Mouse (Mus musculus): Measurements from ENCODE around the gene Fsd1.

Gene Fsd1

DNA sequence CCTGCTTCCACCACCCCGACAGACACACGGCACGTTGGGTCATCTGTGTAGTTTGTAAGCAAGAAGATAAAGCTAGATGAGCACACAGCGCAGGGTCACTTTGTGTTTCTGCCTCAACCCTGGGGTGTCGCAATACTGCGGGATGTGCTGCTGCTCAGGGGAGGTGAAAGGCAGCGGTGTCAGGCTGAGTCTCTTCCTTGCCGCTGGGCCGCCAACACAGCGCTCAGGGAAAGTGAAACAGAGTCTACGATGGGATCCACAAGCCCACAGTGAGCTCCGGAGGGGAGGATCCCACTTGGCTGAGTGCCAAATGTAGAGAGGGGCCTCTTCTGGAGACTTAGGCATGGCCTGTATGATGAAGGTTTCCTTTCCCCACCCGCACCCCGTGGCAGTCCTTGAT, 23.1 kb upstream of the Fsd1 start:
- peak in 1 of 2 experiments; percentile 10 for DNase-seq

DNA sequence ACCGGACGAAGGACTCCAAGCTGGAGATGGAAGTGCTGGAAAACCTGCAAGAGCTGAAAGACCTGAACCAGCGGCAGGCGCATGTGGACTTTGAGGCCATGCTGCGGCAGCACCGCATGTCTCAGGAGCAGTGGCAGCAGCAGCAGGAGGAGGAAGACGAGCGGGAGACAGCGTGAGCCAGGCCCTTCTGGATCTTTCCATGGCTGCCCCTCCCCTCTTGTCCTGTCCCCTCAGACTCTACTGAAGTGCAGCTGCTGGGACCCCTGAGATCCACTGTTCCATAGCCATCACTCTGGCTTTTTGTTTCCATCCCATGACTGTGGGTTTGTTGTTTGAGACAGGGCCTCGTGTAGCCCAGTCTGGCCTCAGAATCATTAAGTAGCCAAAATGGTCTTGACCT, 21.8 kb upstream of the Fsd1 start:
- no peak for DNase-seq

DNA sequence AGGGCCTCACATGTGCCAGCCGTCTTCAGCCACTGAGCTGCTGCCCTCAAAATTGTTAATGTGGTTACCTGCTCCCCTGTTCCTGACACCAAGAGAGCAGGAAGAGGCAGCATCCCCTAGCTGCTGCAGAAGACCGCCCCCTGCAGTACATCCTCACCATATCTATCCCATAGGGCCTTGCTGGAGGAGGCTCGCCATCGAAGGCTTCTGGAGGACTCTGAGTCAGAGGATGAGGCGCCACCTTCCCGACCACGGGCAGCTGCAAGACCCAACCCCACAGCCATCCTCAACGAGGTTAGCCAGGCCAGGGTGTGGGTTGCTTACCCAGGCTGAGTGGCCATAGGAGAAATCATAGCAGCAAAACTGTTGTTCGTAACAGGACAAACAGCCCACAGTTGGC, 21.3 kb upstream of the Fsd1 start:
- DNase-seq = no peak

GRCm38 (mm10) chr17:55967186-55967585, 19.1 kb upstream of the Fsd1 start:
- DNase-seq = no peak

DNA sequence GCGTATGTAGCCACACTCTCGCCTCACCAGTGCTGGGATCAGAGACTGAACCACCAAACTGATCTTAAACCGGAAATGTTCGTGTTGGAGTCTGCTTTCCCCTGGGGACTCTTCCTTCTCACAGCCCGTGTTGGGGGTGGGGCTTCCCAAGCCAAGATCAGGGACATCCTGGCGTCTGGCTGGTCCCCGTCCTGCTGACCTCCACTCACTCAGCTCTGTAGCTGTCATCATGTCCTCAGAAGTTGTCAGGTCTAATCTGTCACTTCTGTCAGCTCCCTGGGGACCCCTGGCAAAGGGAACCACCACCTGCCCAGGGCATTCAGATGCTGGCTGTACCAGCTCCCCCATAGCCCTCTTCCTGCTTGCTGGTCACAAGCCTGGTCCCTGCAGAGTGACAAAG, 18.1 kb upstream of the Fsd1 start:
- DNase-seq = no peak

DNA sequence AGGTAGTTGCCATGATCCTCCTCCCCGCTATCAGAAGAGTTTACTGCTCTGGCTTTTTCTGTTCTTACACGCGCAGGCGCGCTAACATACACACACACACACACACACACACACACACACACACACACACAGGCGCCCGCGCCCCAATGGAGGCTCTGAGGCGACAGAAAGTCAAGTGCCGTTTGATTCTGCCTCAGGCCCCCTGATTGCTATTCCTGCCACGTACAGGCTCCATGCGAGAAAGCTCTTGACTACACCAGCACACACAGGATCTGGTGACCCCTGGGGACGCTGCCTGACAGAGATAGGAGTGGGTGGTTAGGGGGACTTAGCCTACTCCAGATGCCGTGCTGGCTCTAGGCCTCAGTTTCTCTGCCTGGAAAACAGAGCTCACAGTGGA, 16.7 kb upstream of the Fsd1 start:
- peak in 1 of 2 experiments; percentile 40 for DNase-seq

DNA sequence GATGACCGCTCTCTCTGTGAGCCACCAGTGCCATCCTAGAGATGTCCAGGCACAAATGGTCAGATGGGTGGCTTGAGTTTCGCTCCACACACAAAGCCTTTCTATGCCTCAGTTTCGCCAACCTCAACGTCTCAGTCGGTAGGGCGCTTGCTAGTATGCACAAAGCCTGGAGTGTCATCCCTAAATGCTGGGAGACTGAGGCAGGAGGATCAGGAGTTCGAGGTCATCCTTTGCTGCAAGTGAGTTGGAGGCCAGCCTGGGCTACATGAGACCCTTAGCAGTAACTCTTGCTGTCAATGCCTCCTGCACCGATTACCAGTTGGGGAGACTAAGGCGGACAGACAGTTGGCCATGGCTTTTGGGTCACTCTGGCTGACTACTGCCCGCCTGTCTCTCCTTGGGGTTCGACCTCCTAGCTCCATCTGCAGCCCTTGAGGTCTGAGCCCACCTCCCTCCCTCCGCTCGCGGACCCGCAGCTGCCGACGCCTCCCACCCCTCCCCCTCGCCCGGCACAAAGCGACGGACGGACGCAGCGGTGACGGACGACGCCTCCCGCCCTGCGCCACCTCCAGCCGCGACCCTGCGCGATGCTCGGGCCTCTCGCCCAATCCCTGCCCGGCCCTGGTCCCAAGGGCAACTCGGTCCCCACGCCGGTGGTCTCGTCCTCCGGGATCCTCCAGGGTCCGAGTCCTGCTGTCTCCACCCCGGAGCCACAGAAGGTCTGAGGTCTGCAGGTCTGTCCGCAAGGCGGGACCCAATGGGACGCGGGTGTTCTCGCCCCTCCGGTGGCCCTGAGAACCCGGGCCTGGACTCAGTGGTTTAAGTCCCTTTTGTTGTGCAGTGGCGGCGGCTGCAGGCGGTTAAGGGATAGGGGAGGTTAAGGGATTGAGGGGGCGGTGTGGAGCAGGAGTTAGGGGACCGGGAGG, 16.1 kb upstream of the Fsd1 start, which contains the start of gene Shd:
Gene Shd, plus strand, starts transcription at position 502 of the 926 bp plus-strand sequence.
- peak; percentile 62 to 75 for DNase-seq

- no peak for DNase-seq
Measured at GRCm38 (mm10) chr17:55971453-55971852, 14.9 kb upstream of the Fsd1 start.

DNA sequence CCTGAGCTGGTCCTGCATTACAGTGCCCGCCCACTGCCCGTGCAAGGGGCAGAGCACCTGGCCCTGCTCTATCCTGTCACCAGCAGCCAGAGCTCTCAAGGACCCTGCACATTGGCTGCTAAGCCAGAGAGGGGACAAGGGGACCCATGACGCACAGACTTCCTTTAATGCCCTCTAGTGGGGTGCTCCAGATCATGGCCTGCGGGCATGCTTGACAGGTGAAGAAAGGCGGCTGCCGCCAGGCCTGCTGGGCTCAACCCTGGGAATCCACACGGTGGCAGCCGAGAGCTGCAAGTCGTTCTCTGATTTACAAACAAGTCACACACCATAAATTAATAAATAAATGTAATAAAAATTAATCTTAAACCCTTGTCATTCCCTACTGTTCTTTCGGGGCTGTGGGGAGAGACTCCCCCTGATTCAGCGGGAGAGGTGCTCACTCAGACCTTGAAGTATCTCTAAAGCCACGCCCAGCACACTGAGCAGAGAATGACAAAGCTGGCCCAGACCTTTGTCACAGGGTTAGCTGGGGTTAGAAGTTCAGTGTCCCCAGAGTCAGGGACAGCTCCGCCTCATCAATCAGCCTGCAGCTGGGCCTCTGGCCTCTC, 9.9 kb upstream of the Fsd1 start:
- DNase-seq = peak; percentile 88

- no peak for DNase-seq
Measured at GRCm38 (mm10) chr17:55977301-55977700, 9.0 kb upstream of the Fsd1 start.

GRCm38 (mm10) chr17:55990278-55990898, 4.1 kb downstream of the Fsd1 start:
- no peak for DNase-seq

GRCm38 (mm10) chr17:55996007-55996406, 9.7 kb downstream of the Fsd1 start:
- no peak for DNase-seq

GRCm38 (mm10) chr17:55999794-56000499, 13.6 kb downstream of the Fsd1 start:
- no peak for DNase-seq

DNA sequence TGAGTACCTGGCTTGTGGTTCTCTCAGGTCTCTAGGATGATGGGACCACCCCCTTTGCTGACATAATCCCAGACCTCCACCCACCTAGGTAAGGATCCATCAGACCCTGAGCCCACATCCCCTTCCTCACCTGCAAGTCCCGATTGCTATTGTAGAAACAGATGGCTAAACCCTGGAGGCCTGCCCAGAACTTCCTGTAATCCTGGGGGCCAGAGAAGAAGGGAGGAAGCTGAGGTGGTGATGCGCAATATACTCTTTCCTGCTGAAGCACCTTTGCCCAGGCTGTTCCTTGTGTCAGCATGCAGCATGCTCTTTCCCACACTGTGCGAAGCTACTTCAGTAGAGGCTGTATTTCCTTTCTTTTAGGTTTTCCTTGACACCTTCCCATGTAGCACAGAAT, 16.7 kb downstream of the Fsd1 start:
- DNase-seq = peak; percentile 56 to 65

DNA sequence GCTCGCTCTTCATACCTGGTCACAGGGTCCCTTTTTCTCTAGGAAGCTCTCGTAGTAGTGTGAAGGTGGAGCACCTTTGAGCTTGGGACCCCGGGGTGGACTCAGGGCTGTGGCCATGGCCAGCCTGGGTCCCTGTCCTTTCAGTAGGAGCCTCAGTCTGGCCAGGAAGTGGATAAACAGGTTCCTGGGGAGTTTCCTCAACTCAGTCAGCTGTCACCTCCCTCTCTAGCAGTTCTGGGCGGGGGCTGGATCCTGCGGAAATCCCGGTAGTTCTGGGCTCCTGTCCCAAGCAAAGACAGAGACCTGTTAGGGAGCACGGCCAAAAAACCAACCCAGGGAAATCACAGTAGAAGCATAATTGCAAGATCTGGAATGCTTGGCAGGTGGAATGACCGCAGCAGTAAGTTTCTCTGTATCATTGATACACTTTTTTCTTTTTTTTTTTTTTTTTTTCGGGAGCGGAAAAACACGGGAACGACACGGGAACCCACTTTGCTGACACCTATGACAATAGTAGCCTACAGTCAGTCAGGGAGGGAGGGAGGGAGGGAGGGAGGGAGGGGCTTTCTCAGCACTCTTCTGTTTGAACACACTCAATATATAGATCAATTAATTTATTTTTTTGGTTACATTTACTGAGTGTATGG, 19.2 kb downstream of the Fsd1 start, which contains the start of the genes Stap2 and Mpnd:
Gene Stap2, minus strand, starts transcription at position 170 of the 647 bp plus-strand sequence.
Gene Mpnd, plus strand, starts transcription at position 297 of the 647 bp plus-strand sequence.
- peak; percentile 69 to 79 for DNase-seq

GRCm38 (mm10) chr17:56006956-56007355, 20.6 kb downstream of the Fsd1 start:
- no peak for DNase-seq

- no peak for DNase-seq
Measured at GRCm38 (mm10) chr17:56007444-56008355, 21.4 kb downstream of the Fsd1 start.

DNA sequence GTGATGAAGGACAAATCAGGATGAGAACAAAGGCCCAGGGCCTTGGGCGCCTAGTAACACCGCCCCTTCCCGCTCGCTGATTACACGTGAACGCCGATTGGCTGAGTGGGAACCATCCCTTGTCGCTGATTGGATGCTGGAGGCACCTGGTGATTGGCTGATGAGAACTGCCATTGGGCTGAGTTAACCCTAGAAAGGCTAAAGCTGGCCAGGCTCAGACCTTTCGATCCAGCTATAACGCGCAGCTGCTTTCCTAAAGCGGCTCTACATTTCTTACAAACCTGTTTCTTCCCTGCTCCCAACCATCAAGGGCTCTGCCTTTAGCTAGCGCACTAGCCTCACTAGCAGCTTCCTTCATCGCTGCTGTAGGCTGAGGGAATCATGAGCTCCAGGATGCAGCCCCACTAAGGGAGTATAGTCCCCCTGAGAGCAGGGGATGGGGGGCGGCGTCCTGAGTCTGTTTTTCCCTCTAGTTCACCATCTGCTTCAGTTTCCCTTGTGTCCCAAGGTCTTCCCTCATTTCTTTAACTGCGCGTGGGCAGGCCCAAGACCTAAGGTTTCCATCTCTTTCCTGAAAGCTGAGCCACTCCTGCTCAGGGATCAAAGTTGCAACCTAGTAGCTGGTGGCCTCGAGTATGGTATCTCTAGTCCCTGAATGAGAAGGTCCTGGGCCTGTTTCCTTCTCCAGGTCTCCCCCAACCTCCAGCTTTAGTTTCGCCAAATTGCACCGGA, 22.2 kb downstream of the Fsd1 start:
- DNase-seq = peak; percentile 90 to 97

- DNase-seq = peak; percentile 93 to 97
Measured at GRCm38 (mm10) chr17:56009088-56009961, 23.0 kb downstream of the Fsd1 start.

DNA sequence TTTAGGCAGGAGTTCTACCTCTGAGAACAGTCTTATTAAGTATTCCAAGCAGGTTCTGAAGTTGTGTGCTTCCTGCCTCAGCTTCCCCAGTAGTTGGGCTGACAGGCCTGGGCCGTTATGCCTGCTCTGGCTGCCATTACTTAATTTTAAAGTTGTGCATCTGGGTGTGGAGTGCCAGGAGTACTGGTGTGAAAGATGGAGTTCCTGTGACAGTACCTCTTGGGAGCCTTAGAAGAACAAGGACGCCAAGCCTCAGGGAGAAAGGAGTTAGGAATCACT, 23.6 kb downstream of the Fsd1 start:
- DNase-seq = no peak

Data from cerebellum, adult 18-20 months (tissue).